In genomic region chr2:72175536-72175935, GRCm38 (mm10) we compare ENCODE assay signal across 15 mouse cellular contexts.
DNase-seq lines count a peak whose midpoint lies in the region; TF ChIP-seq lines count a peak whose summit lies in the region.
"Had no signal": no experiment of that assay in that cellular context is flagged by ENCODE, and none has a peak within 500 bp of the region (broad histone marks: within the 10 kb centered on the region; RNA-seq: fewer than 3 reads in every experiment).

No protein-coding gene starts in this region.

- no peaks in the 10 kb centered on the region for H3K79me2 ChIP-seq in heart, adult 2 months (replicated peaks; ENCODE audit: control insufficient read depth, insufficient read depth, low read length)

- H3K27me3 ChIP-seq in heart, embryonic 10.5 days (ENCODE audit: insufficient read depth, poor library complexity, severe bottlenecking): no peaks in the 10 kb centered on the region
- no peaks in the 10 kb centered on the region for H3K27me3 ChIP-seq in heart, adult 2 months (ENCODE audit: control insufficient read depth, insufficient read depth, low read length)
- H3K27me3 ChIP-seq: CH12.LX; hindbrain, embryonic 12.5 days had no signal

- intact Hi-C loops in heart, adult 2 months (cut with DNase I): no loop called here
- intact Hi-C loops in heart, postnatal 10 days (cut with DNase I): no loop called here

- no peaks in the 10 kb centered on the region for H3K9me3 ChIP-seq in heart, embryonic 10.5 days
- H3K9me3 ChIP-seq: hindbrain, embryonic 12.5 days; midbrain, embryonic 10.5 days had no signal

- H3K4me1 ChIP-seq in heart, embryonic 10.5 days: peaks cover 47% of the 10 kb centered on the region
- H3K4me1 ChIP-seq in heart, adult 2 months (ENCODE audit: control insufficient read depth, insufficient read depth, low read length): peaks cover 2% of the 10 kb centered on the region

- no peak for TF ChIP-seq POLR2A in heart, adult 2 months (IDR thresholded peaks at IDR 0.05; ENCODE audit: insufficient read depth, low read depth, low read length)

- no peak overlapping the region for H3K4me3 ChIP-seq in heart, embryonic 10.5 days
- H3K4me3 ChIP-seq in heart, adult 2 months: no peak overlapping the region
- H3K4me3 ChIP-seq: hindbrain, embryonic 12.5 days; midbrain, embryonic 10.5 days had no signal

- H3K27ac ChIP-seq in heart, embryonic 10.5 days: peak overlapping the region; percentile 75
- H3K27ac ChIP-seq in heart, adult 2 months: no peak overlapping the region
- H3K27ac ChIP-seq: hindbrain, embryonic 12.5 days; liver, embryonic 14.5 days; midbrain, embryonic 10.5 days had no signal

- no peak overlapping the region for H3K9ac ChIP-seq in heart, adult 2 months (ENCODE audit: low read depth, low read length)
- H3K9ac ChIP-seq: hindbrain, embryonic 12.5 days; liver, embryonic 14.5 days had no signal

- peak; percentile 40 for DNase-seq in adrenal gland, adult 2 months
- no peak for DNase-seq in adrenal gland, adult 8-10 months
- DNase-seq in heart, embryonic 10.5 days (ENCODE audit: low spot score): no peak
- DNase-seq in heart, adult 2 months: no peak
- peak; percentile 20 for DNase-seq in layer of hippocampus, adult 9-11 months
- DNase-seq in layer of hippocampus, postnatal 14 days (ENCODE audit: low spot score in 2 of 2): no peak
- DNase-seq in heart, postnatal 10 days: peak; percentile 25 to 31
- no peak for DNase-seq in natural killer cell, adult 2 months (ENCODE audit: low spot score in 2 of 2)
- DNase-seq: cerebellum, adult 8-10 months; right cerebral cortex, postnatal 14 days; thymus, adult 18-20 months had no signal

- no peak for TF ChIP-seq CTCF in heart, adult 2 months (IDR thresholded peaks at IDR 0.05)

- TF ChIP-seq EP300 in heart, adult 2 months (IDR thresholded peaks at IDR 0.05; ENCODE audit: insufficient read depth, low read depth, low read length): no peak

- no peaks in the 10 kb centered on the region for H3K36me3 ChIP-seq in heart, embryonic 10.5 days
- H3K36me3 ChIP-seq in heart, adult 2 months (ENCODE audit: control insufficient read depth, insufficient read depth, low read length): no peaks in the 10 kb centered on the region; the same call in 1 of the 2 replicates
- H3K36me3 ChIP-seq: hindbrain, embryonic 12.5 days; midbrain, embryonic 10.5 days had no signal

- 67% methylated on average over 7 of the region's 7 CpGs for WGBS in heart, embryonic 10.5 days
- WGBS in heart, adult 2 months: 45% methylated on average over 7 of the region's 7 CpGs

Comparison
In these comparisons a context has a peak if more than half of its experiments do, and no peak if none do; other contexts are left out.
1. DNase-seq: peak in adrenal gland, adult 2 months (single experiment), layer of hippocampus, adult 9-11 months (single experiment) and heart, postnatal 10 days (2 of 2); none in adrenal gland, adult 8-10 months (single experiment), heart, embryonic 10.5 days (single experiment), heart, adult 2 months (0 of 2), layer of hippocampus, postnatal 14 days (0 of 2) and natural killer cell, adult 2 months (0 of 2).